Mouse (Mus musculus): ENCODE measurements around the gene 4930432K21Rik.

The 4930432K21Rik gene

DNA sequence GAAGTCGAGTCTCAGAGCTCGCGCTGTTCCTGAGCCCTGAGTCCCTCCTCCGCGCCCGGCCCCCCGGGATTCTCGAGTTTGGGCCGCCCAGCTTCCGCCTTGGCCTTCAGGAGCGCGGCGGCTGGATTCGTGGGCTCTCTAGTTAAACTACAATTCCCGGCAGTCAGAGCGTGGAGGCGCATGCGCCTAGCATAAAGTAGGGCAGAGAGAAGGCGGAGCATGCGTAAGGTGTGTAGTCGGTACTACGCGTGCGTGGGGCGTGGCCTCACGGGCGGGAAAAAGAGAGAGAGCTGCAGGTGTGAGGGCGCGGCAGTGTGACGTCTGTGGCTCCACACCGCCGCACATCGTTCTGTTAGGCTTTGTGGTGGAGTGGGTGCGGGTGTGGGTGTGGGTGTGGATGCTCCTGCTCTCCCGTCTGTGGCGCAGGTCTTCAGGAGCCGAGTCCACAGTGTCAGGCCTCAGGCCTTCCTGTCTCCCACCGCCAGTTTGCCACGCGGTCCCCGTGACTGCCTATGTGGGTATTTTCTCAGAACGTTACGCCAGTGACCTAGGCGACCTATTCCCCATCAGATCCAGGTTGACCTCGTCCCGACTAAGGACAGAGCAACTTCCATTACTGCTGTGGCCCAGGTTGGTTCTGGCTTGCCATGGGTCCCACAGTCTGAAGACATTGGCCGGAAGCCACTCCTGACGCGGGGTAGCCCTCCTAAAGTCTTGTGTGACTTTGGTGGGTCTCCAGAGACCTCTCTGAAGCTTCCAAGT is at the start of gene 4930432K21Rik, which contains the start of gene Cc2d1a:
4930432K21Rik (plus strand) TSS at position 257 of the 762 bp plus-strand sequence.
Cc2d1a (minus strand) TSS at position 168 of the 762 bp plus-strand sequence.
- DNase-seq = peak; percentile 94 to 96

DNA sequence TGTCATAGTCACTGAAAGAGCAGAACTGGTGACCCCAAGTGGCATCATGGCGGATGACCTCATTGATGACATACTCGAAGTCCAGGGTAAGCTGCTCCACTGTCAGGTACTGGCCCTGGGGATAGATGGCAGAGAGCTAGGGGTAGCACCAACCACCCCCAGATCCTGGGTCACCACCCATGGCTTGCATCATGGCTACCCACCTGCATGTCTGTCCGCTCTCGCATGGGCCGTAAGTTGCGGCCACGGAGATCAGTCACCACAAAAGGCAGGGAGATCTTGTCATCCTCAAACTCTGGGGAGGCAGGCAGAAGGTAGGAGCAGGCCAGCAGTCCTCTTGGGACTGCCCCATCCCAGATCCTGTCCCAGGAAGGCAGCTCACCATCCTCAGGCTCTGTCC is 49.4 kb upstream of the 4930432K21Rik start:
- no peak for DNase-seq

DNA sequence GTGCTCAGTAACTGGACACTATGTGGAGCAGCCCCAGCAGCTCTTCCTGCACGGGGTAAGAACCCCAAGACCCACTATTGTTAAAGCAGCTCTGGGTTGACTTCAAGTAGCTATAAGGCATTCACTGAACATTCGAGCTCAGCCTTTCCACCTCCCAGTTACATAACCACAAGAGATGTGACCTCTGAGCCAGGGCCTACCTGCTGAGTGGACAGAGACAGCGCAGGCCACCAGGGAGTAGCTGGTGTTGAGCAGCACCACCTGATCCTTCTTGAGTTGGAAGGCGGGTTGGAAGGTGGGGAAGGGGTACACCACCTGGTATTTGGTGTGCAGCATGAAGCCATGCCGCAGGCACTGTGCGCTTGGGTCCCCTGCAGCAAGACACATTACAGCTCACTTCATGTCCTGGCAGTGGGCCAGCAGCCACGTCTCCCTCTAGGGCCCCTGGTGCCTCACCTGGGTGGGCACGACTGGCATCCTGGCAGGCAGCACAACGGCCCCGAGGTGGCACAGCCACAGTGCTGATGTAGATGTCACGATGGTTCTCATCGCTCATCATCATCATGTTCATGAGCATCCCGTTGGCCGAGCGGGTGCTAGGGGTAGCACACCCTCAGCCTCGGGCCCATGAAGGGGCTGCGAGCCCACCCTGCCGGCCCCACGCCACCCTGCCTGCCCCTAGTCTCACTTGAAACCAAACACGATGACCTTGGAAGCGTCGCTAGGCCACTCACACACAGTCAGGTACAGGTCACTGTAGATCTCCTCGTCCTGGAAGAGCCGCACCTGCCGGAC is 46.2 kb upstream of the 4930432K21Rik start:
- no peak for DNase-seq

DNA sequence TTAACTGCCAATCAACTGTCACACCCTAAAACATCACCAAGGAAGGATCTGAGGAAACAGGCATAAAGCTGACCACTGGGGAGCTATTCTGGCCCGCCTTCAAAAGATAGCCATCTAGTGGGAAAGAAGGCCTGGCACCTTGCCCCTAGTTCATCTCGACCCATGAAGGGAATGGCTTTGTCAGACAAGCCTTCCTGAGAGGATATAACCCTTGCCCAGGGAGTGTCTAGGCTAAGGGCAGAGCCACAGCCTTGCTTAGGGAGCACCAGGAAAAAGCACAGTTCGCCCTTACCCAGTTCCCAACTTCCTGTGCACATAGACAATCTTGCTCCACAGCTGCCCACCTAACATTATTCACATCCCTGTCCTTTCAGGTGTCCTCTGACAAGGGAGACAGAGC is 44.2 kb upstream of the 4930432K21Rik start:
- peak in 1 of 2 experiments; percentile 42 for DNase-seq

DNA sequence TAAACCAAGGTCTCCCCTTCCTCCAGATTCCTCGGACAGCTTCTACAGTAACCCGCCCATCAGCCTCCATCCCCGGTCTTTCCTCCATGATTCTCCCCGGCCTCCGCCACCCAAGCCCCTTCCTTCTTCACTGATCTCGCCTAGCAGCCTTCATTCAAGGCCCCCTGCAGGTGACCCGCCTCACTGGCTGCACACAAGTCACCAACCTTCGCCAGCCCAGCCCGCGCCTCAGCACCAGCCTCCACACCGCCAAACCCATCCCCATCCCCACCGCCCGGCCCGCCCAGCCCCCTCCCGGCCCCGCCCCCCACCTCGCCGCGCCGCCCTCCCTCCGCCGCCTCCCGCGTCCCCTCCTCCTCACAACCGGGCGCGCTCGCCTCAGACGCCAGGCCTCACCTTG is 43.6 kb upstream of the 4930432K21Rik start:
- DNase-seq = peak; percentile 74 to 82

DNA sequence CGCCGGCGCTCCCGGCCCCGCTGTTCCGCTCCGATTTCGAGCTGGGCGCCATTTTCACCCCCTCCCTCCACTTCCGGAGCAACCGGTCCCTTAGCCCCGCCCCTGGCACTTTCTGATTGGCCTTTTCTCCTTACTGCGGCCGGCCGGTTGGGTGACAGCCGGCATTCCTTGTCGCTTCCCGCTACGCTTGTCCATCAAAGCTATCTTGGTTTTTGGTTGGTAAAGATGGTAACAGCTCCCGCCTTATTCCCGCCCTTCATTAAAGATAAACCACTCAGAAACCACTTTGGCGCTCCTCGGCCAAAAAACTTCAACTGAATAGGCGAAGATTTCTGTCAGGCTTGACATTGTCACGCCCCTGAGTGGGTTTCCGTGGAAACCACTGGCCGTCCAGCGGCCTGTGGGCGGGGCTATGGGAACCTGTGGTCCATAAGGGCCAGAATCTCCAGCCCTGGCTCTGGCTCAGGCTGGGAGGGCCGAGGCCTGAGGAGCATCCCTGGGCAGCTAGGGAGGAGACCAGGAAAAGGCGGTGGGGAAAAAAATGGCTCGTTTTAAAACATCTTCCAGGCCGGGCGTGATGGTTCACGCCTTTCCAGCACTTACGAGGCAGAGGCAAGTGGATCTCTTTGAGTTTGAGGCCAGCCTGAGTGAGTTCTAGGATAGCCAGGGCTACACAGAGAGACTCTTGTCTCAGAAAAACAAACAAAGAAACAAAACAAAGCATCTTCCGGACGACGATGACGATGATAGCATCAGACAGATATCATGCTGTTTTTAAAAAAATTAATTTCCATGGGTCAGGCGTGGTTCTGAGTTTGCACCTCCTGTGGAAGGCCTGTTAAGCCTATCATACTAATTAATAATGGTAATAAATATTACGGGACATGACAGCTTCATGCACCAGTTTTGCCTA is 42.9 kb upstream of the 4930432K21Rik start, which contains the start of gene Dcaf15:
Dcaf15 (minus strand) TSS at position 72 of the 913 bp plus-strand sequence.
- DNase-seq = peak; percentile 99

DNA sequence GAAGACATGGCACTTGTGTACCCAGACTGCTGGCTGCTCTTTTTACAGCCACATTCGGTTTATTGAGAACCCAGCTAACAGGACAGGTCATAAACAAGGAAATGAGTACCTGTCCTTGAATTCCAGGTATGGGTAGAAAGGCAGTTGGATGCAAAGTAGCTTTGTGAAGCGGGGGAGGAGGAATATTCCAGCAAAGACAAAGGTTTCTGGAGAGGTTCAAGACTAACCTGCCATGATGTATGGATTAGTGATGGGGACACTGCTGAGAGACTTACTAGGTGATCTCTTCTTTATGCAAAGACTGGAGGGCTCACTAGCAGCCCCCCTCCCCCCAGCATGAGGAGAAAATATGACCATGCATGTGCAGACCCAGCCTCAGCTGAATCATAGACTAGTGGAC is 42.1 kb upstream of the 4930432K21Rik start:
- no peak for DNase-seq

DNA sequence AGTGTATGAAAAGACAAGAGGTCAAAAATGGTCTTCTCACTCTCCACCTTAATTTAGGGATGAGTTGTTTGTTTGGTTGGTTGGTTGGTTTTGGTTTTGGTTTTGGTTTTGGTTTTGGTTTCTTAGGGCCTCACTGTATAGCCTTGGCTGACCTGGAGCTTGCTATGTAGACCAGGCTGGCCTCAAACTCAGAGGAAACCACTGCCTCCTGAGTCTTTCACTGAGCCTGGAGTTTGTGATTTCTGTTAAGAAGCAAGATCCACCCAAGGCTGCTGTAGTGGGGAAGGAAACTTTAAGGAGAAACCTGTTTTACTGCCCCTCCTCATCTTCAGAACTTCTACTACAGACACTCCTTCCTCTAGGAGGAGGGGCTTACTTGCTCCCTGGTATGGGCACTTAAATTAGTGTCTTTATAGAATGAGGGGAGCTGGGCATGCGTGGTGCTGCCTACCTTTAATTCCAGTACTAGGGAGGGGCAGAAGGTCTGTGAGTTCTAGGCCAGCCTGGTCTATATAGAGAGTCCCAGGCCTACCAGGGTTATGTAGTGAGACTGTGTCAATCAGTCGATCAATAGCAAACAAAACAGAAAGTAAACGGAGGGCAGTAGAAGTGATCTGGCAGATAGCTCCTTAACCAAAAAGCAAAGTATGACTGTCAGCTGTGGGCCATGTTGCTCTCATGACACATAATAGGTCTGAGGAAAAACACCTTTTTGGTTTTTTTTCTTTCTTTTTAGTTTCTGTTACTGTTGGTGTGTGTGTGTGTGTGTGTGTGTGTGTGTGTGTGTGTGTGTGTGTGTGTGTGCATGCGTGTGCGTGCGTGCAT is 41.4 kb upstream of the 4930432K21Rik start:
- no peak for DNase-seq

DNA sequence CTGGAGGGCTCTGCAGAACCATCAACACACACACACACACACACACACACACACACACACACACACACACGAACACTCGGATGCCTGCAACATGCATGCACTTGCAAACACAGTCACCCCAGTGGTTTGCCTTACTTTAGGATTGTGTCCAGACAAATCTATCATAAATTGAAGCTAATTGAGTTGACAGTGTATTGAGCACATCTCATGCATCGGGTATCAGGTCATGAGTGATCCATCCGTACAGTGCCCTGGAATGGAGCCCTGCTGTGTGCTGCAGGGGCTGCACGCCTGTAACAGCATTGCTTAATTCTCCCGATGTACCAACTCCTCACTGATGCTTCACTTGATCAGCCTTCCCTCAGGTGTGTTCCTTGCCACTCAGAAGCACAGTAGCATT is 32.2 kb upstream of the 4930432K21Rik start:
- DNase-seq = no peak

DNA sequence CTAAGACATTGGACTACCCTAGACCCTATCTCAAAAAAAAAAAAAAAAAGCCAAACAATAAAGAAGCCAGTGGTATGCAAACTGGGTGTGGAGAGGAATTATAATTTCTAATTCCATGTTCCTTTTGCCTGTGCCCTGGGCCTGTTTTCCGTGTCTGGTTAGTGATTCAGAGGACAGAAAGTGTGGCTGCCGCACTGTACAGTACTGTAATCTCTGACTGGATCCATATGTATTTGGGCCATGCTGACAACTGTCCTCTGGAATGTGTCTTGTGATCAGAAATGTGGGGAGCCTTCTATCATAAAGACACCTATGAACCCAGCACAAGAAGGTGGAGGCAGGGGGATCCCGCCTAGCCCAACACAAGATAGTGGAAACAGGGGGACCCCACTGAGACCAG is 25.7 kb upstream of the 4930432K21Rik start:
- no peak for DNase-seq

DNA sequence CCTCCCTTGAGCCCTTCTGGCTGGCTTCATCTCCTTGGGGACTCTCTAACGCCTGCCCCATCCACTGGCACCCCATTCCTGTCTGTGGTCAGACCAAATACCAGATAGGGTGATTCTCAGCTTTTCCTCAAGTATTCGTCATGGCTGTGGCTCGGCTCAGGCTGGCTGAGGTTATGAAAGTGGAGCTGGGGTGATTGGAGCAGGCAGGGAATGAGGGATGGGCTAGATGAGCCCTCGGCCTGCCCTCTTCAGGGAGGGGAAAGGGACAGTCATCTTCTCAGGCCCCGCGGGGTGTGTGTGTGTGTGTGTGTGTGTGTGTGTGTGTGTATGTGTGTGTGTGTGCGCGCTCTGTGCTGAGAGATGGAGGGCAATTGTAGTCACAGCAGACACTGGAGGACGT is 22.2 kb upstream of the 4930432K21Rik start, which contains the start of gene Podnl1:
Podnl1 (plus strand) TSS at position 334 of the 400 bp plus-strand sequence.
- DNase-seq = peak; percentile 42 to 71

DNA sequence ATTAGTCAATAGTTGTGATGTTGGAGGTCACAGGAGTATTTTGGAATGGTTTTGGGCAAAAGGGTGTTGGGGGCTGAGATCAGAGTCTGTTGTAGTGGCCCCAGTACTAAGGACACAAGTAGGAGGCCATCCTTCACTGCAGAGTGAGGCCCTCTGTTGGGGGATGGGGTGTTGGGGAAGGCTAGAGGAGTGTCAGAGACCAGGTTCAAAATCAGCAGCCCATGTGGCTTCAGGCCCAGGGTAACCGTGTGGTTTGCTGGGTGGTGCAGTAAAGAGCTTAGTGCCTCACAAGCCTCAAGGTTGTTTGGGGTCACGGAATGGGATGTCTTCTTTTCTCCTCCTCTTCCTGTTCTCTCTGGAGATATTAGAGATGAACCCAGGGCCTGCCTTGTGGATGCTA is 21.1 kb upstream of the 4930432K21Rik start:
- no peak for DNase-seq

DNA sequence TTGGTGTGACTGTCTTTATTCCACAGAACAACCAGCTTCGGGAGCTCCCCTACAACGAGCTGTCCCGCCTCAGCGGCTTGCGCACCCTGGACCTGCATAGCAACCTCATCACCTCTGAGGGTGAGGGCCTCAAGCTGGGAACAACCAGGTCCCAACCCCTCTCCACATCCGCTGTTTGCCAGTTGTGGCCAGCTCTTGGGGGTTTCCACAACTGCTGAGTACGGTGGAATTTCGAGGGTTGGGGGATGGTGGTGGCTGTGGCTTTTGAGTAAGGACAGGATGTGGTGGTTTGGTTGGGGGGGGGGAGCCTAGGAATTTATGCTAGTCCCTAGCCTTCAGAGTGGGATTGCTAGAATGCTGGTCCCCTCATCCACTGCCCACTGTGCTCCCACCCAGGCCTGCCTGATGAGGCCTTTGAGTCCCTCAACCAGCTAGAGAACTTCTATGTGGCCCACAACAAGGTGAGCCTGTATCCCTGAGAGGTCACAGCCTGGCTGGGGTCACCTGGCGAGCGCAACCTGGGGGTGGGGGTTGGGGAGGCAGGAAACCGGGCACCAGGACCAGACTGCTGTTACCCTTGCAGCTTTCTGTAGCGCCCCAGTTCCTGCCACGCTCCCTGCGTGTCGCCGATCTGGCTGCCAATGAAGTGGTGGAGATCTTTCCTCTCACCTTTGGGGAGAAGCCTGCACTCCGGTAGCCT is 20.5 kb upstream of the 4930432K21Rik start:
- peak in 1 of 2 experiments; percentile 44 for DNase-seq

DNA sequence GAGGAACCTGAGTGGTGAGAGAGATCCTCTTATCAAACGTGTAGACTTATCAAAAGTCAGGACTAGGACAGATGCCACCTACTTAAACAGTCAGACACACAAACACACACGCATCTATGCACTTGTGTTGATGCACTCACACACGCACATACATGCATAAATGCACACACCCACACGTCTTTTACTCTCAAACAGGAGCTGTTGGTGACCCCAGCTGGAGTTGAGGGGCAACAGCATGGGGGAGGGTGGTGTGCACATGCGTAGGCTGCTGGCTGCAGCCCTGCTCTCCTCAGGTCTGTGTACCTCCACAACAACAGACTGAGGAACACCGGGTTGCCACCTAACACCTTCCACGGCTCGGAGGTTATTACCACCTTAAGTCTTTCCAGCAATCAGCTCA is 19.5 kb upstream of the 4930432K21Rik start:
- no peak for DNase-seq

DNA sequence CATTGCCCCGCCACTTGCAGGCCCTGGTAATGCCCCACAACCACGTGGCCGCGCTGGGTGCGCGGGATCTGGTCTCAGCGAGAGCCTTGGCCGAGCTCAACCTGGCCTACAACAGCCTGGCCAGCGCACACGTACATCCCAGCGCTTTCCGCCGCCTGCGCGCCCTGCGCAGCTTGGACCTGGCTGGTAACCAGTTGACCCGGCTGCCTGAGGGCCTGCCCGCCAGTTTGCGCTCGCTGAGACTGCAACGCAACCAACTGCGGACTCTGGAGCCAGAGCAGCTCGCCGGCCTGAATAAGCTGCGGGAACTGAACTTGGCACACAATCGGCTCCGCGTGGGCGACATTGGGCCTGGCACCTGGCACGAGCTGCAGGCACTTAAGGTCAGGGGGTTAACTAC is 17.0 kb upstream of the 4930432K21Rik start:
- DNase-seq = peak in 1 of 2 experiments; percentile 31

DNA sequence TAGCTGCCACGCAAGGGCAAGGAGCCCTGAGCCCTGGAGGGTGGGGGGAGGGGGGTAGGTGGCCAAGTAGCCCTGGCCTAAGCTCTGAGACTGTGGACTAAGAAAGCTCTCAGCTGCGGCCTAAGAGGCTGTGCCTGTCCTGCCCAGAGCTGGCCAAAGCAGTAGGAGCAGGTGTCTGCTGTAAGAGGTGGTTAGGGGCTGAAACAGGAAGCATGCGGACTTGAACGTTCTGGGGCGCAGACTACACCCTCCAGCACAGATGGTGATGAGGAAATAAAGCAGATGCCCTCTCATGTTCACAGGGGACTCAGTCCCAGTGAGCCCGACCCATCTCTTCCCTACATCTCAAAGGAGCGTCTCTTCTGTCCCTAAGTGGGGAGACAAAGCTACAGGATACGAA is 15.6 kb upstream of the 4930432K21Rik start:
- DNase-seq = no peak

DNA sequence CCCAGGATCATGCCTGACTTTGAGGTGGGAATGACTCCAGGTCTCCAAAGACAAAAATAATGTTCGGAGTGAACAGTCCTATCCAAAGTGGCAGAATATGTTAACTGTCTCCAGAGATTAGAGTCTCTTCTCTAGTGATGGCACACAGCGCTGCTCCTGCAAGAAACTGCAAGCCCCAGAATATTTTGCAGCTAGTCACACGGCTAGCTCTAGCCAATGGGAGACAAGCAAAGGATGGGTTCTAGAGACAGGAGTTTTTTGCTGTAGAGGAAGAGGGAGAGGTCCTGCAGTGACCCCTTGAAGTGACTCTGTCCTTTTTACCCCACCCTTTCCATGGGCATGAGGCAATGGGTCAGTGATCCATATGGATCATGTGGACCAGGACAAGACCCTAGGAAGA is 10.0 kb upstream of the 4930432K21Rik start:
- no peak for DNase-seq

DNA sequence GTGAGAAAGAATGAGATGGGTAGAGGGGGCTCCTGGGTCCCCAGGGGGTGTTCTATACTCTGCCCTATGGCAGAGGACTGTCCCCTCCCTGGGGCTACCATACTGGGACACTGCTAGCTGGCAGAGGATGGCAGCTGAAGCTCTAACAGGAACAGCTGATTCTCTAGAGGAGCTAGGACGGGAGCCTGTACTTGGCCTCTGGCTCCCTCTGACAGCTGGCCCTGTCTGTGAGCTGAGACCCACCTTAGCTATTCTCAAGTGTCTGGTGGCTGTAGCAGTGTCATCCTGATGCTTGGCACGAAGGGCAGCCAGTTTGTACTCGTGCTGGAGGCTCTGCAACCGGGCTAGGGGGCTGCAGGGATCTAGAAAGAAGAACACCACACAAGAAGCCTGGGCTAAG is 7.0 kb upstream of the 4930432K21Rik start:
- DNase-seq = no peak

DNA sequence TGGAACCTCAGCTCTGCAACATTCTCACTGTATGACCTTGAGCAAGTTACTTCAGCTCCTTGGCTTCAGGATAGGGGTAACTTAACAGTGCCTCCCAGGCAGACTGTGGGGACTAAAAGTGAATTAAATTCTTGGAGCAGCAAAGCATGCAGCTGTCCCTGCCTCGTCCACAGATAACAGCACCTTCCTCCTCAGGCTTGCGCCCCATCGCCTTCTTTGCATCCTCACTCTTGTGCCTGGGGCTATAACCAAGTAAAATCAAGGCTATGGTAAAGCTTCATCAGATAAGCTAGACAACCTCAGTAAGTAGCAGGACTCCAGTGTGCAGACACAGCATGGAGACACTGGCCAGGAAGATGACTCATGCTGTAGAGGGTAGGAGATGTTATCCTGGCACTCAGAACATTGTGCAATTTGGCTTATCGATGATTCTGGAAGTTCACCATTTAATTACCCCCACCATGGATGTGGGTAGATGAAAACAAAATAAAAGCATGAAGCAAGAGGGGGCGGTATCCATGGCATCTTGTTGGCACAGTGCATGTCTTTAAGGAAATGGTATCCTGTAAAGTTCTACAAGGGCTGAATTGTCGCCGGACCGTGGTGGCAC is 3.1 kb upstream of the 4930432K21Rik start:
- DNase-seq = no peak

DNA sequence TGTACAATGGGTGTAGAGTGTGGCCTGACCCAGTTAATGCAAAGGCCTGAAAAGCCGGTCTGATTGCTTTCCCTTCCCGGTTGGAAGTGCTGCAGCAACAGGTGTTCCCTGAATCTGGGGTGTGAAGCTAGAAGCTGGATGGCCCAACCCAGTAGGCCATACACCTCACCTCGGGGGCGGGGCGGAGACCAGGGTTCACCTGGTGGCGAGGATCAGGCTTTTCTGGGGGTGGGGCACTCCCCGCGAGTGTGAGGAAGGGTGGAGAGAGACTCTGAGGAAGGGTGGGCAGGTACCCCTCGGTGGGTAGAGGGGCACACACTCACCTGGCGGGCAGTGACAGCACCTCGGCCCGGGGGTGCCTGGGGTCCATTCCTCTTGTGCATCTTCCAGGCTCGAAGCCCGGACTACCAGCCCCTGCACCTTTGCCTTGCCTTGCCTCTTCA is 480 bp upstream of the 4930432K21Rik start:
- DNase-seq = peak in 1 of 2 experiments; percentile 59

DNA sequence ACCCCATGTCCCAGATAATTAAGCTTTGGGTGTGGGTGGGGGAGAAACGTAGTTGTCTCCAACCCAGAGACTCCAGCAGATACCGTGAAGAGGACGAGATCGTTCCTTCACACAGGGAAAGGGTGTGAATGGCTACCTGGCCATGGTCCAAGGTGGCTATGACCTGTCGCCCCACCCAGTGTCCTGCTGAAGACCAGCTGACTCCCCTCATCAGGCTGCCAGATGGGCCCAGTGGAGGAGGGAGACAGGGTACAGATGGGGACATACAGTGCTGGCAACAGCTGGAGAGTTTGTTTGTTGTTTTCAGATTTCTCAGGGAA is 666 bp downstream of the 4930432K21Rik start:
- DNase-seq = peak in 1 of 2 experiments; percentile 59

Data from lung, postnatal 4 days (tissue).